ENCODE assay signal across 7 mouse cellular contexts in the genomic region with DNA sequence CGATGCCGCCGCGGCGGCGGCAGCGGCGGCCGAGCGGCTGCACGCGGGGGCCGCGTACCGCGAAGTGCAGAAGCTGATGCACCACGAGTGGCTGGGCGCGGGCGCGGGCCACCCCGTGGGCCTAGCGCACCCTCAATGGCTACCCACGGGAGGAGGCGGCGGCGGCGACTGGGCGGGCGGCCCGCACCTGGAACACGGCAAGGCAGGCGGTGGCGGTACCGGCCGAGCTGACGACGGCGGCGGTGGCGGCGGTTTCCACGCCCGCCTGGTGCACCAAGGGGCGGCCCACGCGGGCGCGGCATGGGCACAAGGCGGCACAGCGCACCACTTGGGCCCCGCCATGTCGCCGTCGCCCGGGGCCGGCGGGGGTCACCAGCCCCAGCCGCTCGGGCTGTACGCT. TPM values are rescaled to one million over a fixed set of nuclear protein-coding genes. Genes with fewer than 3 reads are reported as not detected.
DNase-seq lines count a peak whose midpoint lies in the region; ATAC-seq and TF ChIP-seq lines count a peak whose summit lies in the region.

No protein-coding gene starts in this region.

- peaks cover 55% of the 10 kb centered on the region for H3K27me3 ChIP-seq in embryonic facial prominence, embryonic 11.5 days (ENCODE audit: control insufficient read depth, insufficient read depth, low read length)
- peaks cover 91% of the 10 kb centered on the region for H3K27me3 ChIP-seq in hindbrain, embryonic 13.5 days
- H3K27me3 ChIP-seq in midbrain, embryonic 13.5 days, result peaks cover 77% of the 10 kb centered on the region

- peak overlapping the region; percentile 99 for H3K4me2 ChIP-seq in embryonic facial prominence, embryonic 11.5 days (ENCODE audit: low read depth, low read length)
- H3K4me2 ChIP-seq in hindbrain, embryonic 13.5 days, result peak overlapping the region; percentile 85
- peak overlapping the region; percentile 87 for H3K4me2 ChIP-seq in midbrain, embryonic 13.5 days (replicated peaks)

- peak; percentile 33 to 40 for DNase-seq in left cerebral cortex, adult 2 months (ENCODE audit: extremely low spot score in 1 of 2, low spot score in 2 of 2)
- no peak for DNase-seq in left cerebral cortex, adult 11 months (ENCODE audit: low spot score)
- DNase-seq in embryonic facial prominence, embryonic 11.5 days (ENCODE audit: low spot score), result no peak
- DNase-seq in layer of hippocampus, adult 18-20 months (ENCODE audit: low spot score in 2 of 2), result no peak

- intact Hi-C loops in left cerebral cortex, adult 2 months (cut with DNase I), result loop anchor here (2.0 to 5.0 kb wide), 5 partner anchors 60 to 515 kb away; no protein-coding TSS in a partner anchor

- H3K27ac ChIP-seq in left cerebral cortex, adult 2 months, result no peak overlapping the region; the same call in 1 of the 2 replicates
- no peak overlapping the region for H3K27ac ChIP-seq in embryonic facial prominence, embryonic 11.5 days (replicated peaks; ENCODE audit: low read depth, low read length)
- peak overlapping the region; percentile 44; the same call in 1 of the 2 replicates for H3K27ac ChIP-seq in hindbrain, embryonic 13.5 days
- peak overlapping the region; percentile 69 for H3K27ac ChIP-seq in midbrain, embryonic 13.5 days

- H3K36me3 ChIP-seq in embryonic facial prominence, embryonic 11.5 days (replicated peaks; ENCODE audit: control insufficient read depth, insufficient read depth, low read depth, low read length), result no peaks in the 10 kb centered on the region
- no peaks in the 10 kb centered on the region for H3K36me3 ChIP-seq in hindbrain, embryonic 13.5 days
- no peaks in the 10 kb centered on the region for H3K36me3 ChIP-seq in midbrain, embryonic 13.5 days

- no peaks in the 10 kb centered on the region; the same call in 1 of the 2 replicates for H3K4me1 ChIP-seq in embryonic facial prominence, embryonic 11.5 days (ENCODE audit: control insufficient read depth, insufficient read depth, low read length)
- H3K4me1 ChIP-seq in hindbrain, embryonic 13.5 days (replicated peaks), result peaks cover 61% of the 10 kb centered on the region
- H3K4me1 ChIP-seq in midbrain, embryonic 13.5 days (replicated peaks), result peaks cover 72% of the 10 kb centered on the region

- no peaks in the 10 kb centered on the region for H3K9me3 ChIP-seq in embryonic facial prominence, embryonic 11.5 days (replicated peaks; ENCODE audit: control insufficient read depth, low read length)
- no peaks in the 10 kb centered on the region for H3K9me3 ChIP-seq in hindbrain, embryonic 13.5 days
- H3K9me3 ChIP-seq in midbrain, embryonic 13.5 days, result no peaks in the 10 kb centered on the region

- ATAC-seq in embryonic facial prominence, embryonic 11.5 days (replicated peaks; ENCODE audit: insufficient number of reproducible peaks, low FRiP score, low TSS enrichment, low read depth), result no peak; the same call in 1 of the 2 replicates
- peak; percentile 6 for ATAC-seq in hindbrain, embryonic 13.5 days (ENCODE audit: low FRiP score)
- peak; percentile 28 for ATAC-seq in midbrain, embryonic 13.5 days
- no peak for ATAC-seq in granulocyte monocyte progenitor cell, adult 5-6 weeks (replicated peaks; ENCODE audit: poor library complexity, severe bottlenecking)

- H3K9ac ChIP-seq in embryonic facial prominence, embryonic 11.5 days (replicated peaks; ENCODE audit: low read length), result peak overlapping the region; percentile 53
- H3K9ac ChIP-seq in hindbrain, embryonic 13.5 days, result peak overlapping the region; percentile 74
- peak overlapping the region; percentile 79 for H3K9ac ChIP-seq in midbrain, embryonic 13.5 days (replicated peaks)

- WGBS in embryonic facial prominence, embryonic 11.5 days, result under 1% methylated on average over 49 of the region's 61 CpGs
- WGBS in hindbrain, embryonic 13.5 days, result 0% methylated on average over 29 of the region's 61 CpGs
- WGBS in midbrain, embryonic 13.5 days, result under 1% methylated on average over 52 of the region's 61 CpGs

- TF ChIP-seq CTCF in left cerebral cortex, adult 2 months (IDR thresholded peaks at IDR 0.05), result no peak

- H3K4me3 ChIP-seq in left cerebral cortex, adult 2 months, result peak overlapping the region; percentile 55
- H3K4me3 ChIP-seq in embryonic facial prominence, embryonic 11.5 days (ENCODE audit: low read depth, low read length), result peak overlapping the region; percentile 60
- peak overlapping the region; percentile 57 for H3K4me3 ChIP-seq in hindbrain, embryonic 13.5 days
- peak overlapping the region; percentile 67 for H3K4me3 ChIP-seq in midbrain, embryonic 13.5 days (replicated peaks)

RNA-seq across cellular contexts. Expression of a gene that starts 1.2 kb away (rescaled TPM):
- total RNA-seq in left cerebral cortex, adult 2 months (2021), result 10 to 100 TPM; 16.9 to 18.8 TPM
- polyA plus RNA-seq in embryonic facial prominence, embryonic 11.5 days (2014; fragmentation: Nextera tagmentation; extraction: Ambion mirVana), result 2.1 and 3.4 TPM in 2 replicates
- 9.5 and 11.4 TPM in 2 replicates for polyA plus RNA-seq in hindbrain, embryonic 13.5 days (2015; fragmentation: Nextera tagmentation; extraction: Ambion mirVana)
- 14.2 and 19.3 TPM in 2 replicates for polyA plus RNA-seq in midbrain, embryonic 13.5 days (2015; fragmentation: Nextera tagmentation; extraction: Ambion mirVana)
- total RNA-seq in layer of hippocampus, adult 18-20 months (2021), result 10 to 100 TPM; 49.2 to 54.0 TPM
- not detected in 2 replicates for total RNA-seq in granulocyte monocyte progenitor cell, adult 5-6 weeks (2014; fragmentation: Nextera tagmentation)
- total RNA-seq in granulocyte monocyte progenitor cell, adult 5-6 weeks (2017), result not detected in 2 replicates

RNA-seq across cellular contexts. Expression of a gene that starts 35.6 kb away (rescaled TPM):
- total RNA-seq in left cerebral cortex, adult 2 months (2021), result 10 to 100 TPM; 13.3 to 15.7 TPM
- polyA plus RNA-seq in embryonic facial prominence, embryonic 11.5 days (2014; fragmentation: Nextera tagmentation; extraction: Ambion mirVana), result 77.1 and 90.3 TPM in 2 replicates
- 45.1 and 47.9 TPM in 2 replicates for polyA plus RNA-seq in hindbrain, embryonic 13.5 days (2015; fragmentation: Nextera tagmentation; extraction: Ambion mirVana)
- 48.3 and 51.1 TPM in 2 replicates for polyA plus RNA-seq in midbrain, embryonic 13.5 days (2015; fragmentation: Nextera tagmentation; extraction: Ambion mirVana)
- total RNA-seq in layer of hippocampus, adult 18-20 months (2021), result 10 to 100 TPM; 16.8 to 18.1 TPM
- 57.1 and 62.4 TPM in 2 replicates for total RNA-seq in granulocyte monocyte progenitor cell, adult 5-6 weeks (2014; fragmentation: Nextera tagmentation)
- 81.6 and 86.4 TPM in 2 replicates for total RNA-seq in granulocyte monocyte progenitor cell, adult 5-6 weeks (2017)

RNA-seq across cellular contexts. Expression of a gene that starts 42.7 kb away (rescaled TPM):
- 1 to 10 TPM; 1.4 to 2.2 TPM for total RNA-seq in left cerebral cortex, adult 2 months (2021)
- 9.7 and 10.7 TPM in 2 replicates for polyA plus RNA-seq in embryonic facial prominence, embryonic 11.5 days (2014; fragmentation: Nextera tagmentation; extraction: Ambion mirVana)
- 2.7 and 2.9 TPM in 2 replicates for polyA plus RNA-seq in hindbrain, embryonic 13.5 days (2015; fragmentation: Nextera tagmentation; extraction: Ambion mirVana)
- polyA plus RNA-seq in midbrain, embryonic 13.5 days (2015; fragmentation: Nextera tagmentation; extraction: Ambion mirVana), result 2.8 and 3.0 TPM in 2 replicates
- total RNA-seq in layer of hippocampus, adult 18-20 months (2021), result 1 to 10 TPM; 1.2 to 1.4 TPM
- total RNA-seq in granulocyte monocyte progenitor cell, adult 5-6 weeks (2014; fragmentation: Nextera tagmentation), result 10.4 and 16.6 TPM in 2 replicates
- total RNA-seq in granulocyte monocyte progenitor cell, adult 5-6 weeks (2017), result 5.0 and 6.1 TPM in 2 replicates

RNA-seq across cellular contexts. Expression of a gene that starts 47.2 kb away (rescaled TPM):
- under 1 TPM in 1 of 2 experiments, not detected in 1; 0.70 TPM for total RNA-seq in left cerebral cortex, adult 2 months (2021)
- not detected in 2 replicates for polyA plus RNA-seq in embryonic facial prominence, embryonic 11.5 days (2014; fragmentation: Nextera tagmentation; extraction: Ambion mirVana)
- polyA plus RNA-seq in hindbrain, embryonic 13.5 days (2015; fragmentation: Nextera tagmentation; extraction: Ambion mirVana), result 1.00 TPM in 1 of 2 replicates, not detected in the other
- polyA plus RNA-seq in midbrain, embryonic 13.5 days (2015; fragmentation: Nextera tagmentation; extraction: Ambion mirVana), result 0.79 and 1.1 TPM in 2 replicates
- total RNA-seq in layer of hippocampus, adult 18-20 months (2021), result 1 to 10 TPM in 1 of 2 experiments, under 1 TPM in 1; 0.66 to 1.3 TPM
- total RNA-seq in granulocyte monocyte progenitor cell, adult 5-6 weeks (2014; fragmentation: Nextera tagmentation), result not detected in 2 replicates
- not detected in 2 replicates for total RNA-seq in granulocyte monocyte progenitor cell, adult 5-6 weeks (2017)

RNA-seq across cellular contexts. Expression of a gene that starts 56.8 kb away (rescaled TPM):
- total RNA-seq in left cerebral cortex, adult 2 months (2021), result 10 to 100 TPM; 33.0 to 35.6 TPM
- 236 and 240 TPM in 2 replicates for polyA plus RNA-seq in embryonic facial prominence, embryonic 11.5 days (2014; fragmentation: Nextera tagmentation; extraction: Ambion mirVana)
- polyA plus RNA-seq in hindbrain, embryonic 13.5 days (2015; fragmentation: Nextera tagmentation; extraction: Ambion mirVana), result 112 and 119 TPM in 2 replicates
- polyA plus RNA-seq in midbrain, embryonic 13.5 days (2015; fragmentation: Nextera tagmentation; extraction: Ambion mirVana), result 147 and 153 TPM in 2 replicates
- 10 to 100 TPM; 35.0 TPM for total RNA-seq in layer of hippocampus, adult 18-20 months (2021)
- total RNA-seq in granulocyte monocyte progenitor cell, adult 5-6 weeks (2014; fragmentation: Nextera tagmentation), result 90.7 and 105 TPM in 2 replicates
- 167 and 170 TPM in 2 replicates for total RNA-seq in granulocyte monocyte progenitor cell, adult 5-6 weeks (2017)

Comparison
In these comparisons a context has a peak if more than half of its experiments do, and no peak if none do; other contexts are left out.
1. DNase-seq: peak in left cerebral cortex, adult 2 months (2 of 2); none in left cerebral cortex, adult 11 months (single experiment), embryonic facial prominence, embryonic 11.5 days (single experiment) and layer of hippocampus, adult 18-20 months (0 of 2).
2. H3K27ac ChIP-seq: peak in hindbrain, embryonic 13.5 days (single experiment) and midbrain, embryonic 13.5 days (single experiment); none in left cerebral cortex, adult 2 months (single experiment) and embryonic facial prominence, embryonic 11.5 days (single experiment).
3. ATAC-seq: peak in hindbrain, embryonic 13.5 days (single experiment) and midbrain, embryonic 13.5 days (single experiment); none in embryonic facial prominence, embryonic 11.5 days (single experiment) and granulocyte monocyte progenitor cell, adult 5-6 weeks (single experiment).
4. RNA of a gene that starts 1.2 kb away (total RNA-seq): 49.2 to 54.0 TPM in layer of hippocampus, adult 18-20 months and 16.9 to 18.8 TPM in left cerebral cortex, adult 2 months; not detected in granulocyte monocyte progenitor cell, adult 5-6 weeks; every median in the first group is over 10 times any median in the second.
5. Peak in every context shown above with its lines, with median percentiles within 50 percentile points of each other: H3K4me3 ChIP-seq, H3K4me2 ChIP-seq and H3K9ac ChIP-seq.